Mouse (Mus musculus): ENCODE results near the gene Tnrc6b.
A peak's percentile ranks its signal among the peaks of the same experiment; 100 is the strongest.

DNA sequence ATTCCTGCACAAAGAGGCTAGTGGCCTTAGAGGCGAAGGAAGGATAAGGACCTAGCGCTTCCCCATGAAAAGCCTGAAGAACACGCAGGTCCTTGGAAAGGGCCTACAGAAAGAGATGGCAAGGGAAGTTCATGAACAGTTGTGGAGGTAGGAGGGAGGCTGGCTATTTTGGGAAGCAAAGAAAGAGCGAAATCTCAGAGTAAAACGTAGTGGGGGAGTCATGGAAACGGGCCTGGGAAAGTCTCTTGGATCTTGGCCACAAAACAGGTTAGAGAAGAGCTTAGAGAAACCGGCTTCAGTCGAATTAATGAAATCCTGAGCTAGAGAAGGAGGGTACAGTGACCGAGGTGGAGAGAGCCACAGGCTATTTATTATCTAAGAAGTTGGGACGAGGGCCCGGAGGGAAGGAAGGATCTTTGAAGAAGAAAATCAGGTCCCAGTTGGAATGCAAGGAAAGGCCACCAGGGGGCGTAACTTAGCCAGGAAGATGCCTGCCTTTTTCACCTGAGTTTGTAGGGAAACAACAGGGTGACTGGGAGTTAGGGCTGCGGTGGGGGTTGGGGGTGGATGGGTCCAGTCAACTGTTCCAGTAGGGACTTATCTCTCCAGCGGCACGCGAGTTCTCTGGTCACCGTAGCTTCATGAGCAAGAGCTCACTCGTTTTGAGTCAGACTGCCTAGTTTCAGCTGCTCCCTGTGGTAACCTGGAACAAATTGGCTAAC is 5.1 kb upstream of the Tnrc6b start:
- TF ChIP-seq CTCF (IDR thresholded peaks at IDR 0.05; ENCODE audit: low read depth): peak; percentile 96
- TF ChIP-seq EP300 (IDR thresholded peaks at IDR 0.05; ENCODE audit: low read depth): no peak
